Mouse (Mus musculus) CD4-positive helper T cell, adult 2 months (primary cell): ENCODE results near the gene Rtn4r.

Experiments
- DNase-seq: peaks from one replicate; pipeline ENCODE4 v3.0.0-alpha.2; 2012; ENCODE audit warnings: low read depth, missing footprints, low spot score

Gene Rtn4r

GRCm38 (mm10) chr16:18127241-18127861 is at the start of gene Rtn4r:
Gene Rtn4r (plus strand): TSS chr16:18127642.
- peak; percentile 46 for DNase-seq

GRCm38 (mm10) chr16:18078314-18079015 is 49.0 kb upstream of the Rtn4r start:
- DNase-seq: no peak

- DNase-seq: no peak
Observed at GRCm38 (mm10) chr16:18079300-18079699, 48.1 kb upstream of the Rtn4r start.

- no peak for DNase-seq
Observed at GRCm38 (mm10) chr16:18080171-18080570, 47.3 kb upstream of the Rtn4r start.

- DNase-seq: no peak
Observed at GRCm38 (mm10) chr16:18081149-18081827, 46.2 kb upstream of the Rtn4r start.

GRCm38 (mm10) chr16:18082291-18082690 is 45.2 kb upstream of the Rtn4r start:
- no peak for DNase-seq

GRCm38 (mm10) chr16:18083231-18083951 is 44.1 kb upstream of the Rtn4r start:
- DNase-seq: no peak

GRCm38 (mm10) chr16:18084262-18084661 is 43.2 kb upstream of the Rtn4r start:
- DNase-seq: no peak

GRCm38 (mm10) chr16:18087101-18087500 is 40.3 kb upstream of the Rtn4r start:
- no peak for DNase-seq

GRCm38 (mm10) chr16:18096348-18096747 is 31.1 kb upstream of the Rtn4r start:
- DNase-seq: no peak

GRCm38 (mm10) chr16:18102816-18103215 is 24.6 kb upstream of the Rtn4r start:
- DNase-seq: no peak

GRCm38 (mm10) chr16:18103366-18103765 is 24.1 kb upstream of the Rtn4r start:
- no peak for DNase-seq

- no peak for DNase-seq
Observed at GRCm38 (mm10) chr16:18103808-18104207, 23.6 kb upstream of the Rtn4r start.

- DNase-seq: no peak
Observed at GRCm38 (mm10) chr16:18108221-18108966, 19.0 kb upstream of the Rtn4r start.

- DNase-seq: no peak
Observed at GRCm38 (mm10) chr16:18111042-18111441, 16.4 kb upstream of the Rtn4r start.

GRCm38 (mm10) chr16:18116467-18116866 is 11.0 kb upstream of the Rtn4r start:
- no peak for DNase-seq

- DNase-seq: no peak
Observed at GRCm38 (mm10) chr16:18118285-18118684, 9.2 kb upstream of the Rtn4r start.

GRCm38 (mm10) chr16:18119031-18119730 is 8.3 kb upstream of the Rtn4r start:
- DNase-seq: peak; percentile 50

GRCm38 (mm10) chr16:18122740-18123139 is 4.7 kb upstream of the Rtn4r start:
- no peak for DNase-seq

GRCm38 (mm10) chr16:18123471-18123870 is 4.0 kb upstream of the Rtn4r start:
- DNase-seq: no peak

GRCm38 (mm10) chr16:18124040-18124439 is 3.4 kb upstream of the Rtn4r start:
- no peak for DNase-seq
